Mouse (Mus musculus) kidney, embryonic 14.5 days (tissue): ENCODE measurements around the gene Zdhhc16. TPM values are rescaled to one million over a fixed set of nuclear protein-coding genes. Genes with fewer than 3 reads are reported as not detected.

Source experiments
- ATAC-seq: fragments of 200-750 bp; cut with Nextera tagmentation; 2 replicates; pipeline ENCODE4 v1.8.0; 2017; ENCODE audit warnings: moderate number of reproducible peaks, mild to moderate bottlenecking, moderate TSS enrichment, moderate library complexity; ENCODE audit not compliant: low FRiP score, low TSS enrichment
- H3K27ac ChIP-seq: fragments of 300-500 bp; sonication (generic); 2 replicates; pipeline ENCODE4 v1.5.1; 2014; ENCODE audit warnings: low read depth, mild to moderate bottlenecking, low read length, moderate library complexity, mixed read lengths
- H3K27me3 ChIP-seq: fragments of 300-500 bp; sonication (generic); 2 replicates; pipeline ENCODE4 v1.6.1; 2014; ENCODE audit warnings: mild to moderate bottlenecking, low read length; ENCODE audit not compliant: control insufficient read depth, insufficient read depth
- H3K36me3 ChIP-seq: fragments of 300-500 bp; sonication (generic); 2 replicates; pipeline ENCODE4 v1.6.1; 2014; ENCODE audit warnings: low read length, mixed read lengths; ENCODE audit not compliant: control insufficient read depth, insufficient read depth
- H3K4me1 ChIP-seq: fragments of 300-500 bp; sonication (generic); 2 replicates; pipeline ENCODE4 v1.6.1; 2014; ENCODE audit warnings: low read length, mixed read lengths; ENCODE audit not compliant: control insufficient read depth, insufficient read depth
- H3K4me2 ChIP-seq: fragments of 300-500 bp; sonication (generic); replicated peaks from 2 replicates; pipeline ENCODE4 v1.6.1; 2014; ENCODE audit warnings: low read depth, mild to moderate bottlenecking, low read length
- H3K4me3 ChIP-seq: fragments of 300-500 bp; sonication (generic); 2 replicates; pipeline ENCODE4 v1.5.1; 2014; ENCODE audit warnings: mild to moderate bottlenecking, low read length
- H3K9ac ChIP-seq: fragments of 300-500 bp; sonication (generic); 2 replicates; pipeline ENCODE4 v1.6.1; 2014; ENCODE audit warnings: low read depth, mild to moderate bottlenecking, low read length, moderate library complexity
- H3K9me3 ChIP-seq: fragments of 300-500 bp; sonication (generic); 2 replicates; pipeline ENCODE4 v1.6.1; 2016; ENCODE audit warnings: low read length; ENCODE audit not compliant: control insufficient read depth
- WGBS: fragments of 180-500 bp; shearing (Covaris S2); extraction: QIAGEN DNeasy Blood & Tissue Kit; methylation state at CpG from one replicate; pipeline ENCODE4 v1.1.7; 2014; 5-methylcytosine and 5-hydroxymethylcytosine counted together
- polyA plus RNA-seq: library from polyadenylated mRNA; unstranded; fragments of >200 nt; fragmentation: Nextera tagmentation; extraction: Ambion mirVana; gene quantifications from 2 replicates; pipeline ENCODE4 v1.2.1, GENCODE M21; 2014

Zdhhc16 gene
- polyA plus RNA-seq, 1 experiment from 2014 or later = 68.9 TPM

DNA sequence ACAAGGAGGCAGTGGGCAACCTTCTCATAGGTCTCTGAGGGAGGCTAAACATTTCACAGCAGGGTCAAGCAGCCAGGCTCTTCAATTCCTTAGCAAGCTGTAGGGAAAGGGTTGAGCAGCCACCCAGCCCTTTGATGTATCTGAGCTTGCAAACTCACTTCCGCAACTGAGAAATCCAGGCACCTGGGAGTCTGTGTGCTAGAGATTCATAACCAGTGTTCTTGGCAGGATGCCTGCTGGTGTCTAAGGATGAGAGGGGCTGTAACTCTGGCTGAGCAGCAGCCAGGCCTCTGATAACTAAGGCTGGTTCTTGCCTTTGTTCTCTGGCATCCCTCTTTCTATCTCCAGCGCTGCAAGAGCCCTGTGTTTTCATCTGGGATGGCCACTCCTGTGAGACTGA, 31.6 kb upstream of the Zdhhc16 start:
- H3K27ac ChIP-seq = no peak overlapping the region
- no peaks in the 10 kb centered on the region for H3K27me3 ChIP-seq
- H3K36me3 ChIP-seq = no peaks in the 10 kb centered on the region
- H3K9me3 ChIP-seq = no peaks in the 10 kb centered on the region
- 0 out of 2 replicates have a peak, but pooled peaks cover 1% of the 10 kb centered on the region for H3K4me1 ChIP-seq
- H3K4me3 ChIP-seq = no peak overlapping the region
- no peak for ATAC-seq
- WGBS = 42% methylated on average over 2 of the region's 2 CpGs
- H3K4me2 ChIP-seq = no peak overlapping the region
- no peak overlapping the region for H3K9ac ChIP-seq

- no peak overlapping the region for H3K4me3 ChIP-seq
- H3K9ac ChIP-seq = no peak overlapping the region
- H3K9me3 ChIP-seq = no peaks in the 10 kb centered on the region
- H3K4me1 ChIP-seq = no peaks in the 10 kb centered on the region
- 85% methylated on average over 10 of the region's 10 CpGs for WGBS
- H3K27me3 ChIP-seq = no peaks in the 10 kb centered on the region
- no peak overlapping the region for H3K4me2 ChIP-seq
- no peak for ATAC-seq
- no peak overlapping the region for H3K27ac ChIP-seq
- no peaks in the 10 kb centered on the region for H3K36me3 ChIP-seq
Observed at GRCm38 (mm10) chr19:41902848-41903593, 30.3 kb upstream of the Zdhhc16 start.

DNA sequence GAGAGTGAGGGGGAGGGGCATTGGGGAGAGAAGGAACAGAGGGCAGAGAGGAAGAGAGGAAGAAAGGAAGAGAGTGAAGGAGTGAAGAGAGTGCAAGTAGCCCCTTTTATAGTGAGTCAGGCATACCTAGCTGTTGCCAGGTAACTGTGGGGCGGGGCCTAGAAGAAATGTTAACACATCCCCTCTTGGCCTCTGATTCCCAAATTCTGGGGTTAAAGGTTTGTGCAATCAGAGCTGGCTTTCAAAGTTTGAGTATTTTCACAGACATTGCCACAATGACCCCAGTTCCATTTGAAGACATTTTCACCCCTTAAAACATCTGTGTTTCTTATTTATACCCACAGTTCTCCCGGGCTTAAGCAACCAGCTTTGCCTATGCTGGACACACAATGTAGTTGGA, 28.0 kb upstream of the Zdhhc16 start:
- ATAC-seq = no peak
- Histone ChIP-seq H3K4me1 (no peaks in the 10 kb centered on the region), H3K27me3 (no peaks in the 10 kb centered on the region), H3K36me3 (no peaks in the 10 kb centered on the region), H3K27ac (no peak overlapping the region), H3K4me3 (no peak overlapping the region), H3K9me3 (no peaks in the 10 kb centered on the region), H3K4me2 (no peak overlapping the region), H3K9ac (no peak overlapping the region)
- 83% methylated on average over 2 of the region's 2 CpGs for WGBS

- ATAC-seq = no peak
- Histone ChIP-seq H3K9me3 (no peaks in the 10 kb centered on the region), H3K27me3 (no peaks in the 10 kb centered on the region), H3K4me3 (no peak overlapping the region), H3K9ac (no peak overlapping the region), H3K4me2 (no peak overlapping the region), H3K4me1 (no peaks in the 10 kb centered on the region), H3K27ac (no peak overlapping the region), H3K36me3 (no peaks in the 10 kb centered on the region)
- WGBS = 56% methylated on average over 6 of the region's 6 CpGs
Observed at GRCm38 (mm10) chr19:41906311-41907078, 26.8 kb upstream of the Zdhhc16 start.

DNA sequence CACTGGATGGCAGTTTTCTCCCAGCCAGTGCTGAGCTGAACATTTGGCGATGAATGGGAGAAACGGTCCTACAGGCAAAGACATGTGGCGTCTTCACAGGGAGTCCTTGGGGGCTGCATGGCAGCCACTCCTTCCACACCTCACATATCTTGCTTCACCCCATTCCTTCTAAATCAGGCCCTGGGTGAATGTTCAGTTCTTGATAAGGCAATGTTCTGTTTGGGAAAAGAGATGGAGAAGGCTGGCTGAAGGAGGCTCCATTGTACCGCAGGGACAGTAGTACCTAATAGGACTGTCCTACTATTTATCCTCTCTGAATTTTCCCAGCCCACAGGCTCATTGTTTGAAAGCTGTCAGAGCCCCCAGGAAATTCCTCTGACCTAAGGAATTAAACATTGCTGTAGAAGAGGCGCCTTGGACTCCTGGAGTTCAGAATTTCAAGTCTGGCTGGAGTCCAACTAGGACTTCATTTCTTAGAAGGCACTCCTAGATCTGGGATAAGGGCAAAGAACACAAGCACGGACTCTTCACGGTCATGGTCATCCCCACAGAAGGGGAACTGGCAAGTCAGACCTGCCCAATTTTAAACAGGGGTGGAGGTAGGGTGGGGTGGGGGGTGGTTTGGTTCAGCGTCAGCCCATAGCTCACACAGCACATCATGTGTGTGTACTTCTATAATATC, 26.1 kb upstream of the Zdhhc16 start:
- Histone ChIP-seq H3K9ac (no peak overlapping the region), H3K9me3 (no peaks in the 10 kb centered on the region), H3K36me3 (no peaks in the 10 kb centered on the region), H3K4me3 (no peak overlapping the region), H3K27ac (no peak overlapping the region), H3K27me3 (no peaks in the 10 kb centered on the region), H3K4me2 (no peak overlapping the region), H3K4me1 (no peaks in the 10 kb centered on the region)
- ATAC-seq = no peak
- 52% methylated on average over 8 of the region's 8 CpGs for WGBS

GRCm38 (mm10) chr19:41908736-41909135, 24.5 kb upstream of the Zdhhc16 start:
- 0 out of 2 replicates have a peak, but pooled peaks cover 4% of the 10 kb centered on the region for H3K36me3 ChIP-seq
- no peak overlapping the region for H3K4me2 ChIP-seq
- ATAC-seq = no peak
- H3K9ac ChIP-seq = no peak overlapping the region
- no peaks in the 10 kb centered on the region for H3K9me3 ChIP-seq
- H3K27me3 ChIP-seq = no peaks in the 10 kb centered on the region
- H3K4me3 ChIP-seq = no peak overlapping the region
- H3K27ac ChIP-seq = no peak overlapping the region
- 95% methylated on average over 3 of the region's 3 CpGs for WGBS
- peaks cover 8% of the 10 kb centered on the region for H3K4me1 ChIP-seq

GRCm38 (mm10) chr19:41910396-41910795, 22.9 kb upstream of the Zdhhc16 start:
- WGBS = 86% methylated on average over 2 of the region's 2 CpGs
- Histone ChIP-seq H3K36me3 (peaks cover 13% of the 10 kb centered on the region; the same call in 1 of the 2 replicates), H3K4me1 (peaks cover 17% of the 10 kb centered on the region), H3K4me2 (no peak overlapping the region), H3K27me3 (no peaks in the 10 kb centered on the region), H3K9me3 (no peaks in the 10 kb centered on the region), H3K4me3 (no peak overlapping the region), H3K9ac (no peak overlapping the region), H3K27ac (no peak overlapping the region)
- no peak for ATAC-seq

- Histone ChIP-seq H3K27ac (peak within 1 kb of the TSS; percentile 90), H3K9me3 (no peaks in the 10 kb centered on the region), H3K9ac (peak within 1 kb of the TSS; percentile 96), H3K4me1 (peaks cover 17% of the 10 kb centered on the region), H3K27me3 (no peaks in the 10 kb centered on the region), H3K4me2 (peak within 1 kb of the TSS; percentile 90), H3K4me3 (peak within 1 kb of the TSS; percentile 98), H3K36me3 (peaks cover 22% of the 10 kb centered on the region)
- 6% methylated on average over 48 of the region's 54 CpGs for whole genome bisulfite sequencing
- ATAC-seq = peak; percentile 95
Observed at GRCm38 (mm10) chr19:41911178-41912073, 21.9 kb upstream of the Zdhhc16 start, which contains the start of gene Pgam1. Pgam1 (plus strand) TSS chr19:41911923.
